Mouse (Mus musculus) heart, embryonic 13.5 days (tissue): ENCODE results near the gene Ppp2r3d. TPM values are rescaled to one million over a fixed set of nuclear protein-coding genes. Genes with fewer than 3 reads are reported as not detected.
A peak's percentile ranks its signal among the peaks of the same experiment; 100 is the strongest.

Experiments used
- ATAC-seq: fragments of 200-750 bp; cut with Nextera tagmentation; 2 replicates; pipeline ENCODE4 v1.8.0; 2017; ENCODE audit warnings: moderate TSS enrichment; ENCODE audit not compliant: insufficient number of reproducible peaks, low FRiP score, low TSS enrichment; ENCODE audit errors: extremely low read depth
- H3K27ac ChIP-seq: fragments of 300-500 bp; sonication (generic); replicated peaks from 2 replicates; pipeline ENCODE4 v1.5.1; 2015; ENCODE audit warnings: moderate library complexity, mild to moderate bottlenecking, inconsistent platforms
- H3K27me3 ChIP-seq: fragments of 300-500 bp; sonication (generic); replicated peaks from 2 replicates; pipeline ENCODE4 v1.6.1; 2015; ENCODE audit warnings: mild to moderate bottlenecking, inconsistent platforms
- H3K36me3 ChIP-seq: fragments of 300-500 bp; sonication (generic); 2 replicates; pipeline ENCODE4 v1.6.1; 2015; ENCODE audit warnings: mild to moderate bottlenecking, inconsistent platforms
- H3K4me1 ChIP-seq: fragments of 300-500 bp; sonication (generic); 2 replicates; pipeline ENCODE4 v1.6.1; 2015; ENCODE audit warnings: inconsistent platforms
- H3K4me2 ChIP-seq: fragments of 300-500 bp; sonication (generic); 2 replicates; pipeline ENCODE4 v1.6.1; 2015; ENCODE audit warnings: inconsistent platforms, mild to moderate bottlenecking, moderate library complexity
- H3K4me3 ChIP-seq: fragments of 300-500 bp; sonication (generic); 2 replicates; pipeline ENCODE4 v1.5.1; 2015; ENCODE audit warnings: moderate library complexity, mild to moderate bottlenecking, inconsistent platforms
- H3K9ac ChIP-seq: fragments of 300-500 bp; sonication (generic); 2 replicates; pipeline ENCODE4 v1.6.1; 2015; ENCODE audit warnings: inconsistent platforms, mild to moderate bottlenecking, moderate library complexity
- H3K9me3 ChIP-seq: fragments of 300-500 bp; sonication (generic); 2 replicates; pipeline ENCODE4 v1.6.1; 2016; ENCODE audit warnings: inconsistent platforms
- WGBS: fragments of 180-500 bp; shearing (Covaris S2); methylation state at CpG from one replicate; pipeline ENCODE4 v1.1.7; 2015; ENCODE audit warnings: mixed read lengths; 5-methylcytosine and 5-hydroxymethylcytosine counted together
- polyA plus RNA-seq: library from polyadenylated mRNA; unstranded; fragments of >200 nt; fragmentation: Nextera tagmentation; extraction: Ambion mirVana; gene quantifications from 2 replicates; pipeline ENCODE4 v1.2.1, GENCODE M21; 2015

Gene Ppp2r3d
- polyA plus RNA-seq, 1 experiment from 2014 or later: 118 TPM

DNA sequence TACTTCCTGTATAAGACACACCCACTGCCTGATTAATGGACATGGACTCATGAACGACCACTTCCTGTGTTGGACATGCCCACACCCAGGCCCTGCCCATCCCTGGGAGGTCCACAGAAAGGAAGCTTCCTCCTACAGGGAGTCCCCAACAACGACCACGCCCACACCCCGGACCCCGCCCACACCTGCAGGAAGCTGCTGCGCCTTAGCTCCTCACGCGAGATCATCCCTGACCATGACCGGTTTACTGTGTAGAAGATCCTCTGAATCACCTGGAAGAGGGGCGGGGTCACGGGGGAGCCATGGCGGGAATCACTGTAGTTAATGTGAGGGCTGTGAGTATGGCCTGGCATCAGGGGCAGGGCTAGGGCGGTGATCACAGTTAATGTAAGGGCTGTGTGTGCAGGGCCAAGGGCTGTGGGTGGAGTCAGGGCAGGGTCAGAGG is 37.3 kb downstream of the Ppp2r3d start:
- Histone ChIP-seq H3K4me2 (no peak overlapping the region), H3K36me3 (peaks cover 39% of the 10 kb centered on the region), H3K4me1 (no peaks in the 10 kb centered on the region), H3K27me3 (no peaks in the 10 kb centered on the region), H3K9ac (no peak overlapping the region), H3K4me3 (no peak overlapping the region), H3K27ac (no peak overlapping the region), H3K9me3 (peaks cover 32% of the 10 kb centered on the region)
- ATAC-seq: 0 out of 2 replicates have a peak, but pooled peaks have one; percentile 20
- 90% methylated on average over 13 of the region's 13 CpGs for WGBS

- WGBS: 93% methylated on average over 20 of the region's 22 CpGs
Measured at GRCm38 (mm10) chr9:124438686-124439346, 37.9 kb downstream of the Ppp2r3d start.

DNA sequence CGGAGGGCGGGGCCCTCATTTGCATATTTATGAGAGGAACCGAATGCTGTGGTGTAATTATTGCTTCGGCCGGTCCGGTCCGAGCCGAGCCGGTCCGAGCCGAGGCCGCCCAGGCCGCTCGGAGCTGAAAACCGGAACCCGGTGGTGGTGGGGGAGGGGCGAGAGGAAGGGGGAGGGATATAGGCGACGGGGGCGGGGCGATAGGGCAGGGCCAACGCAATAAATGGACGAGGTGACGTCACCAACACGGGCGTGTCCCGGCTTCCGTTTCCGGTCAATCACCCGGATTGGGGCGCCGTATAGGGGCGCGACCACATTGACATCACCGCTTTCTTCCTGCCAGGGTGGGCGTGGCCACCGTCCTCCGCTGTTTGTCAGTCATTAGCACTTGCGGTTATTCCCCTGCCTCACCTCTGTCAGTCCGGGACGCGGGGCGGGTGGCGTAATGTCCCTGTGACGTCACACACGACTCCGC is 51.2 kb downstream of the Ppp2r3d start:
- H3K4me2 ChIP-seq: peak overlapping the region; percentile 78
- no peaks in the 10 kb centered on the region for H3K4me1 ChIP-seq
- WGBS: under 1% methylated on average over 47 of the region's 47 CpGs
- H3K36me3 ChIP-seq: no peaks in the 10 kb centered on the region
- H3K27me3 ChIP-seq: peaks cover 9% of the 10 kb centered on the region; the same call in 1 of the 2 replicates
- peak overlapping the region; percentile 80 for H3K9ac ChIP-seq
- H3K27ac ChIP-seq: peak overlapping the region; percentile 99
- H3K9me3 ChIP-seq: no peaks in the 10 kb centered on the region
- ATAC-seq: peak; percentile 19
- H3K4me3 ChIP-seq: peak overlapping the region; percentile 70

More at GRCm38 (mm10) chr9:124438686-124439346, 37.9 kb downstream of the Ppp2r3d start:
- Histone ChIP-seq H3K9ac (no peak overlapping the region), H3K9me3 (peaks cover 32% of the 10 kb centered on the region), H3K4me3 (no peak overlapping the region), H3K27me3 (no peaks in the 10 kb centered on the region), H3K4me2 (no peak overlapping the region), H3K36me3 (peaks cover 39% of the 10 kb centered on the region), H3K27ac (no peak overlapping the region), H3K4me1 (no peaks in the 10 kb centered on the region)
- no peak for ATAC-seq

DNA sequence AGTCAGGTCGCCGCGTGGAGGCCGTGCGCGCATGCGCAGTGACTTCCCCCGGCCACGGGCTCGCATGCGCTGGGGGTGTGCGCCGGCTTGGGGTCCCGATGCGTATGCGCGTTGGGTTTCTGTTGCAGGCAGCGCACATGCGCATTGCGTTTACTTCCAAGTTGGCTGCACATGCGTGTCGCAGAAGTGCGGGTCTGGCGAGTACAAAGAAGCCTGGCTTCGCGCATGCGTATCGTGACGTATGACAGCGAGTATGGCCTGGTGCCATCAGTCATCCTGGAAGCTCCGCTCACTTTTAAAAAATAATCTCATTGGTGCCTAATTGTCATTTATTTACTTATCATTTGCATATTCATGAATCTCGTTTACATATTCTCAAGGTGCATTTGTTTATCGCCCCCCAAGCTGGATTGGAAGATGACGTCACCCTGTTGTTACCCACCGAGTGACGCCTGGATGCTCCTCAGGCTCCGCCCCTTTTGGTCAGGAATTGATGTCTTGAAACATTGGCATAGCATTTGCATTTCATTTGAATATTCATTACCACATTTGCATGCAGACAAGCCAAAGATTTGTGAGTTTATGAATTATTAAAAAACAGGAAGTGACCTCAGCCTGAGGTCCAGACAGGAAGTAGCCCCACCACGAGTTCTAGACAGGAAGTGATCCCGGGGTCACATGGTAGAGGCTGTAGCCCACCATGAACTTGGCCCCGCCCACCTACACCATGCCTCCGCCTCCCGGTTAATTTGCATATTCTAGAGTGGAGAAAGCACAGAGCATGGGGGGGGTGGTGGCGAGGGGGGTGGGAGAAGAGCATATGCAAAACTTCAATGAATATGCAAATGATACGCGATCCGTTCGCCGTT is 51.9 kb downstream of the Ppp2r3d start:
- WGBS: under 1% methylated on average over 48 of the region's 48 CpGs
- Histone ChIP-seq H3K27me3 (peaks cover 9% of the 10 kb centered on the region; the same call in 1 of the 2 replicates), H3K9ac (peak overlapping the region; percentile 89), H3K27ac (peak overlapping the region; percentile 99), H3K9me3 (no peaks in the 10 kb centered on the region), H3K4me1 (no peaks in the 10 kb centered on the region), H3K36me3 (no peaks in the 10 kb centered on the region), H3K4me2 (peak overlapping the region; percentile 78), H3K4me3 (peak overlapping the region; percentile 70)
- ATAC-seq: peak; percentile 47

DNA sequence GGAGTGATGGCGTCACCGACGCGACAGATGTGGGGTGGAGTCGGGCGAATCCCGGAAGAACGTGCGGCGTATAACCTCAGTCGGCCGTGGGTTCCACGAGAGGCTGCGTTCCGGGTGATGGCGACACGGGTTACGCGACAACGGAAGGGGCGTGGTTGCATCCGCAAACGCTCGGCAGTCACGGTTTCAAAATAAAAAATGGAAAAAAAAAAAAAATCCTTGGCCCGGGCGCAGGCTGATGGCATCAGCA is 52.5 kb downstream of the Ppp2r3d start:
- H3K36me3 ChIP-seq: no peaks in the 10 kb centered on the region
- H3K27me3 ChIP-seq: peaks cover 5% of the 10 kb centered on the region; the same call in 1 of the 2 replicates
- WGBS: under 1% methylated on average over 27 of the region's 27 CpGs
- no peaks in the 10 kb centered on the region for H3K4me1 ChIP-seq
- peak overlapping the region; percentile 99 for H3K27ac ChIP-seq
- H3K4me3 ChIP-seq: peak overlapping the region; percentile 70
- H3K9me3 ChIP-seq: no peaks in the 10 kb centered on the region
- peak overlapping the region; percentile 78 for H3K4me2 ChIP-seq
- ATAC-seq: no peak
- peak overlapping the region; percentile 89 for H3K9ac ChIP-seq

DNA sequence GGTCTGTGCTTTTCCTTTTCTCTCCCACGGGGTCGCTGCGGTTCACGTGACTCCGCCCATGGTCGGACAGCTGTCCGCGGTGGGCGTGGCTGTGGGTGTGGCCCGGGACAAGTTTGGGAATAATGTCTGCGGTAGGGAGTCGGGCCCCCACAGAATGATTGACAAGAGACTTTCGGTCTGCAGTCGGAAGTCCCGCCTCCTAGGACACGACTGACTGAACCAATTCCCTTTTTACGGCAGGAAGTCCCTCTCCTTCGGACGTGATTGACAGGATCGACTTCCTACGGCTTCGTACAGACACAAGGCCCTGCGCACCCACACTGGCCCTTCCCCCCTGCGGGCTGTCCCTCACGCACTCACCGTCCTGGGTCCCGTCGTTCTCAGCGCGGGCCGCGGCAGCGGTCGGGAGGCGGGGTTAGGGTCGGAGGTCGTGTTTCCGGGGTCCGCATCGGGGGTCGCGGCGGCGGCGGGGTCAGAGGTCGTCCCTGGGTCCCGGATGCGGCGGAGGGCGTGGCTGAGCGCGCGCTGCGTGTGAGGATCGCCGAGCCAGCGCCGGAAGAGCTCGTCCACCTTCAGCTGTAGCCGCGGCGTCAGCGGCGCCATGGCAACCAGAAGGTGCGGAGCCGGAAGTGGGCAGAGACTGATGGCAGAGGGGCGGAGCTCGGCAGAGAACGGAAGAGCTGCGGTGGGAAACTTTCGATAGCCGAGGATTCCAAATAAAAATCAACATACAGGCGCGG is 53.0 kb downstream of the Ppp2r3d start:
- Histone ChIP-seq H3K4me3 (peak overlapping the region; percentile 70), H3K9ac (peak overlapping the region; percentile 89), H3K27ac (peak overlapping the region; percentile 99), H3K9me3 (no peaks in the 10 kb centered on the region), H3K4me1 (no peaks in the 10 kb centered on the region), H3K4me2 (peak overlapping the region; percentile 78), H3K36me3 (no peaks in the 10 kb centered on the region), H3K27me3 (peaks cover 4% of the 10 kb centered on the region; the same call in 1 of the 2 replicates)
- ATAC-seq: peak; percentile 65
- WGBS: under 1% methylated on average over 74 of the region's 74 CpGs

GRCm38 (mm10) chr9:124422900-124423551 is 53.7 kb downstream of the Ppp2r3d start:
- peak overlapping the region; percentile 70 for H3K4me3 ChIP-seq
- ATAC-seq: peak; percentile 67
- WGBS: 0% methylated on average over 53 of the region's 59 CpGs
- peak overlapping the region; percentile 78 for H3K4me2 ChIP-seq
- H3K9ac ChIP-seq: peak overlapping the region; percentile 89
- no peaks in the 10 kb centered on the region for H3K36me3 ChIP-seq
- peak overlapping the region; percentile 99 for H3K27ac ChIP-seq
- H3K4me1 ChIP-seq: no peaks in the 10 kb centered on the region
- H3K27me3 ChIP-seq: no peaks in the 10 kb centered on the region
- no peaks in the 10 kb centered on the region for H3K9me3 ChIP-seq

- peak; percentile 1; the same call in 1 of the 2 replicates for ATAC-seq
- Histone ChIP-seq H3K27ac (peak overlapping the region; percentile 99), H3K9me3 (no peaks in the 10 kb centered on the region), H3K4me3 (peak overlapping the region; percentile 70), H3K4me1 (no peaks in the 10 kb centered on the region), H3K9ac (peak overlapping the region; percentile 89), H3K27me3 (no peaks in the 10 kb centered on the region), H3K36me3 (no peaks in the 10 kb centered on the region), H3K4me2 (peak overlapping the region; percentile 78)
- WGBS: 3% methylated on average over 23 of the region's 25 CpGs
Measured at GRCm38 (mm10) chr9:124422427-124422826, 54.3 kb downstream of the Ppp2r3d start.

DNA sequence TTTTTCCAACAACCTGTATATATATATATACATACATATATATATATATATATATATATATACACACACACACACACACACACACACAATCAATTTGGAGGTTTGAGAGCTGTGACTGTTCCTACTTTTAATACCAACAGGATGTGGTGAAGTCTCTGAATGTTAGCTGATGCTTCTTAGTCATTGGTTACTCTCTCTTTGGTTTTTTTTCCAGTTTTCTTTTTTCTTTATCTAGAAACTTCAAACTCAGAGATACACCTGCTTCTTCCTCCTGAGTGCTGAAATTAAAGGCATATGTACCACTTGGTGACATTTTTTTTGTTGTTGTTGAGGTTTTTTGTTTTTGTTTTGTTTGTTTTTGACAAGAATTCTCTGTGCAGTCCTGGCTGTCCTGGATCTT is 63.8 kb downstream of the Ppp2r3d start:
- H3K9ac ChIP-seq: no peak overlapping the region
- no peaks in the 10 kb centered on the region for H3K27me3 ChIP-seq
- no peaks in the 10 kb centered on the region for H3K36me3 ChIP-seq
- ATAC-seq: no peak
- H3K4me3 ChIP-seq: no peak overlapping the region
- H3K27ac ChIP-seq: no peak overlapping the region
- no peaks in the 10 kb centered on the region for H3K4me1 ChIP-seq
- H3K4me2 ChIP-seq: no peak overlapping the region
- no peaks in the 10 kb centered on the region for H3K9me3 ChIP-seq

DNA sequence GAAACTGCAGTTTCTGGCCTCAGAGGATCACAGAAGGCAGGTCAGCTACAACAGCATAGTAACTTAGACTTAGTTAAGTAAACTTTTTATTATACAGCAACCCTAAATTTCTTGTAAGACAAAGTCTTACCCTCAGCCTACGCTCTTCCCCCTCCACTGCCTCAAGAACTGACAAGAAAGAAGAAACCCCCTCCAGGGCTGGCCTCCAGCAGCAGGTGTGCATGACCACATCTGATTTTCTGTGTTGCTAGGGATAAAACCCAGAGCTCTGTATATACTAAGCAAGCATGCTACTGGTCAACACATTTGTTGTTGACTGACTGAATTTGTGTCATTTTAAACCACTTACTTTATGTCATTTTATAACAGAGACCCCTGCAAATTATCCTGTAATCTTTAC is 65.1 kb downstream of the Ppp2r3d start:
- WGBS: 48% methylated on average over 1 of the region's 1 CpGs
- Histone ChIP-seq H3K4me1 (no peaks in the 10 kb centered on the region), H3K9ac (no peak overlapping the region), H3K27me3 (no peaks in the 10 kb centered on the region), H3K4me2 (no peak overlapping the region), H3K27ac (no peak overlapping the region), H3K9me3 (no peaks in the 10 kb centered on the region), H3K36me3 (no peaks in the 10 kb centered on the region), H3K4me3 (no peak overlapping the region)
- no peak for ATAC-seq

GRCm38 (mm10) chr9:124408564-124408963 is 68.1 kb downstream of the Ppp2r3d start:
- H3K36me3 ChIP-seq: no peaks in the 10 kb centered on the region

More at GRCm38 (mm10) chr9:124408564-124408963, 68.1 kb downstream of the Ppp2r3d start:
- H3K4me3 ChIP-seq: no peak overlapping the region
- H3K27ac ChIP-seq: no peak overlapping the region
- no peak for ATAC-seq
- H3K9ac ChIP-seq: no peak overlapping the region
- H3K4me2 ChIP-seq: no peak overlapping the region
- no peaks in the 10 kb centered on the region for H3K27me3 ChIP-seq
- no peaks in the 10 kb centered on the region for H3K9me3 ChIP-seq
- no peaks in the 10 kb centered on the region for H3K4me1 ChIP-seq
- WGBS: 56% methylated on average over 1 of the region's 1 CpGs
